In the genomic region with DNA sequence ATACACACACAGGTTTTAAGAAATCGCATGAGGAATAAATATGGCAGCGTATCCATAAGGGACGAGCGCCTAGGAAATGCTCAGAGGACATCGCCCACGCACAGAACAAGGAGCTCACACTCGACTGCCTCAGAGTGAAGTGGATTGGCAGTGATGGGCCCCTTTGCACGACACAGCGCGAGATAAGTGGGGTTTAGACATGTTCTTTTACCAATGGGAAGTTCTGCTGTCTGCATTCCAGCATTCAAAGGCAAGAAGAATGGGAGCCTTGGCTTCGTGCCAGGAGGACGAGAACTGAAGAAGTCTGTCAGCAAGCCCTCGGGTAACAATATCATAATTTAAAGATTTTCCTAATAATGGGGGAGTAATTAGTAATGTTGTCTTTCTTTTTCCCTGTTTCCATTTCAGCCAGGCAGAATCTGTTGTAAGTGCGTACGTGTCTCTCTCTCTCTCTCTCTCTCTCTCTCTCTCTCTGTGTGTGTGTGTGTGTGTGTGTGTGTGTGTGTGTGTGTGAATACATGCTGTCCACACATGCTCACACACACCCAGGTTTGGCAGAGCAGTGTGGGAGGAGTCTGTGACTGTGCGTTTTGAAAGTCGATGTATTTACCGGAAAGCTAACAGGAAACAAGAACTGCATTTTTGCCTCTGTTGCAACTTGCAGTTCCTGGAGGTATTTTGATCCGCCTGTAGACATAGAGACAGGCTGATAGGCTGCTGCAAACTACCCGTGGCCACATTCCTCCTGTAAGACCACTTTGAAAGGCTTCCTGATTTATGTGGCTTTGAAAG, we compare ENCODE assay signal across 8 mouse cellular contexts.
A peak's percentile ranks its signal among the peaks of the same experiment; 100 is the strongest.
DNase-seq lines count a peak whose midpoint lies in the region; ATAC-seq lines count a peak whose summit lies in the region.

No protein-coding gene starts in this region.

- H3K4me3 ChIP-seq in embryonic facial prominence, embryonic 14.5 days (ENCODE audit: low read depth, low read length), result no peak overlapping the region; the same call in 1 of the 2 replicates

- no peaks in the 10 kb centered on the region for H3K9me3 ChIP-seq in embryonic facial prominence, embryonic 14.5 days (ENCODE audit: control insufficient read depth, low read length)

- H3K4me1 ChIP-seq in embryonic facial prominence, embryonic 14.5 days (ENCODE audit: control insufficient read depth, insufficient read depth, low read length), result peaks cover 6% of the 10 kb centered on the region; the same call in 1 of the 2 replicates

- peak; percentile 8 for DNase-seq in embryo, embryonic 10 days (ENCODE audit: low spot score)
- DNase-seq in embryo, embryonic 9.5 days (ENCODE audit: extremely low spot score), result no peak
- peak; percentile 17 to 38 for DNase-seq in layer of hippocampus, adult 18-20 months (ENCODE audit: low spot score in 2 of 2)
- no peak for DNase-seq in layer of hippocampus, adult 9-10 months (ENCODE audit: low spot score)
- DNase-seq in embryonic facial prominence, embryonic 14.5 days (ENCODE audit: low spot score), result peak; percentile 89
- peak; percentile 4 for DNase-seq in lung, postnatal 14 days
- peak; percentile 5 for DNase-seq in urinary bladder, postnatal 25 days (ENCODE audit: low spot score)
- DNase-seq in gastrocnemius, postnatal 25 days, result no peak

- H3K9ac ChIP-seq in embryonic facial prominence, embryonic 14.5 days (ENCODE audit: low read depth, low read length), result no peak overlapping the region

- no peaks in the 10 kb centered on the region for H3K36me3 ChIP-seq in embryonic facial prominence, embryonic 14.5 days (ENCODE audit: control insufficient read depth, insufficient read depth, low read length)

- ATAC-seq in embryonic facial prominence, embryonic 14.5 days (ENCODE audit: low read depth), result peak; percentile 92

- peak overlapping the region; percentile 38 for H3K4me2 ChIP-seq in embryonic facial prominence, embryonic 14.5 days (ENCODE audit: low read depth, low read length)

- peak overlapping the region; percentile 57 for H3K27ac ChIP-seq in embryonic facial prominence, embryonic 14.5 days (replicated peaks; ENCODE audit: low read depth, low read length)

- 53% methylated on average over 20 of the region's 20 CpGs for WGBS in embryonic facial prominence, embryonic 14.5 days

- no peaks in the 10 kb centered on the region for H3K27me3 ChIP-seq in embryonic facial prominence, embryonic 14.5 days (replicated peaks; ENCODE audit: control insufficient read depth, insufficient read depth, low read length)

Comparison
In these comparisons a context has a peak if more than half of its experiments do, and no peak if none do; other contexts are left out.
1. DNase-seq: peak in embryo, embryonic 10 days (single experiment), layer of hippocampus, adult 18-20 months (2 of 2), embryonic facial prominence, embryonic 14.5 days (single experiment), lung, postnatal 14 days (single experiment) and urinary bladder, postnatal 25 days (single experiment); none in embryo, embryonic 9.5 days (single experiment), layer of hippocampus, adult 9-10 months (single experiment) and gastrocnemius, postnatal 25 days (single experiment).